Mouse (Mus musculus) ES-Bruce4 (cell line): ENCODE measurements at regions not wholly inside any gene's neighbourhood (a gene's known extent, or its start where the extent isn't known, plus 50 kb on each side); places are given as distances from the start of the nearest gene placed in this dataset.

ENCODE experiments used
- CTCF ChIP-seq: IDR thresholded peaks from one replicate; pipeline ENCODE4 v1.8.1; 2011; ENCODE audit warnings: low read depth, low read length
- EP300 ChIP-seq: IDR thresholded peaks from 2 replicates; pipeline ENCODE4 v1.6.1; 2011; ENCODE audit warnings: low read depth, low read length; ENCODE audit not compliant: insufficient read depth
- POLR2A ChIP-seq: IDR thresholded peaks from one replicate; pipeline ENCODE4 v1.8.1; 2011; ENCODE audit warnings: low read length; ENCODE audit not compliant: insufficient read depth

DNA sequence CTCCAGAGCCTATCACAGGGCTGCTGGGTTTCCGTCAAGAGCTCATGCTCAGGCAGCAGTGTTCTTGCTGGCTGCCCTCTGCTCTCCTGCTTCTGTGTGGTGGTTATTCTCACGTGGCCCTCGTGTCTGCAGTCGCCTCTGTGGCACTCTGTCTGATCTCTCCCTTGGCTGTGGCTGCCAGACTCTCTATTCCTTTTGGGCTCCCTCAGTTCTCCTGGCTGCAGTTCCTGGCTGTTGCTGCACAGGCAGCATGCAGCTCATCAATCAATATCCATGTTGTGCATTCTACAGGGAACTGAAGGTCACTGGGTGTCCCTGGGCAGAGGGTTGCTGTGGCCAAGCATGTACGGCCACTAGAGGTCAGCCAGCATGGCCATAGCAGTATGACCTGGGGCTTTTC, 259.4 kb downstream of the Glrx3 start:
- TF ChIP-seq POLR2A (no peak), CTCF (no peak), EP300 (no peak)
